Mouse (Mus musculus) kidney, embryonic 16.5 days (tissue): ENCODE data around the gene Prtg. TPM values are rescaled to one million over a fixed set of nuclear protein-coding genes. Genes with fewer than 3 reads are reported as not detected.

Source experiments
- ATAC-seq: fragments of 200-750 bp; cut with Nextera tagmentation; 2 replicates; pipeline ENCODE4 v1.8.0; 2017; ENCODE audit warnings: moderate TSS enrichment; ENCODE audit not compliant: low FRiP score, low TSS enrichment
- H3K27ac ChIP-seq: fragments of 300-500 bp; sonication (generic); 2 replicates; pipeline ENCODE4 v1.5.1; 2014; ENCODE audit warnings: low read length
- H3K27me3 ChIP-seq: fragments of 300-500 bp; sonication (generic); 2 replicates; pipeline ENCODE4 v1.6.1; 2014; ENCODE audit warnings: low read length, control low read depth, mixed read lengths; ENCODE audit not compliant: insufficient read depth
- H3K36me3 ChIP-seq: fragments of 300-500 bp; sonication (generic); 2 replicates; pipeline ENCODE4 v1.6.1; 2014; ENCODE audit warnings: low read length, control low read depth, mixed read lengths; ENCODE audit not compliant: insufficient read depth
- H3K4me1 ChIP-seq: fragments of 300-500 bp; sonication (generic); 2 replicates; pipeline ENCODE4 v1.6.1; 2014; ENCODE audit warnings: low read length, control low read depth, mixed read lengths; ENCODE audit not compliant: insufficient read depth
- H3K4me2 ChIP-seq: fragments of 300-500 bp; sonication (generic); replicated peaks from 2 replicates; pipeline ENCODE4 v1.6.1; 2014; ENCODE audit warnings: low read depth, low read length
- H3K4me3 ChIP-seq: fragments of 300-500 bp; sonication (generic); 2 replicates; pipeline ENCODE4 v1.5.1; 2014; ENCODE audit warnings: mild to moderate bottlenecking, low read length
- H3K9ac ChIP-seq: fragments of 300-500 bp; sonication (generic); replicated peaks from 2 replicates; pipeline ENCODE4 v1.6.1; 2014; ENCODE audit warnings: low read length
- H3K9me3 ChIP-seq: fragments of 300-500 bp; sonication (generic); 2 replicates; pipeline ENCODE4 v1.6.1; 2016; ENCODE audit warnings: low read length, control low read depth
- WGBS: fragments of 180-500 bp; shearing (Covaris S2); extraction: QIAGEN DNeasy Blood & Tissue Kit; methylation state at CpG from one replicate; pipeline ENCODE4 v1.1.7; 2014; 5-methylcytosine and 5-hydroxymethylcytosine counted together
- polyA plus RNA-seq: library from polyadenylated mRNA; unstranded; fragments of >200 nt; fragmentation: Nextera tagmentation; extraction: Ambion mirVana; gene quantifications from 2 replicates; pipeline ENCODE4 v1.2.1, GENCODE M21; 2015

The Prtg gene
- polyA plus RNA-seq, 1 experiment from 2014 or later = 1.8 TPM

GRCm38 (mm10) chr9:72828616-72829257 lies 22.1 kb downstream of the Prtg start:
- Histone ChIP-seq H3K27ac (peak overlapping the region; percentile 73), H3K4me3 (no peak overlapping the region), H3K27me3 (no peaks in the 10 kb centered on the region), H3K4me2 (no peak overlapping the region), H3K4me1 (peaks cover 25% of the 10 kb centered on the region), H3K9me3 (no peaks in the 10 kb centered on the region), H3K9ac (0 out of 2 replicates have a peak overlapping the region, but pooled peaks have one; percentile 46), H3K36me3 (0 out of 2 replicates have a peak, but pooled peaks cover 2% of the 10 kb centered on the region)
- 27% methylated on average over 5 of the region's 5 CpGs for WGBS
- ATAC-seq = peak; percentile 75; the same call in 1 of the 2 replicates

- no peak overlapping the region for H3K4me2 ChIP-seq
- ATAC-seq = no peak
- 38% methylated on average over 10 of the region's 10 CpGs for WGBS
Observed at GRCm38 (mm10) chr9:72833992-72834696, 27.5 kb downstream of the Prtg start.

GRCm38 (mm10) chr9:72835007-72835406 lies 28.3 kb downstream of the Prtg start:
- Histone ChIP-seq H3K36me3 (0 out of 2 replicates have a peak, but pooled peaks cover 2% of the 10 kb centered on the region), H3K27me3 (no peaks in the 10 kb centered on the region), H3K27ac (no peak overlapping the region), H3K4me1 (peaks cover 40% of the 10 kb centered on the region), H3K4me3 (no peak overlapping the region), H3K9me3 (no peaks in the 10 kb centered on the region), H3K9ac (no peak overlapping the region), H3K4me2 (no peak overlapping the region)
- no peak for ATAC-seq
- WGBS = 55% methylated on average over 1 of the region's 1 CpGs

More at GRCm38 (mm10) chr9:72833992-72834696, 27.5 kb downstream of the Prtg start:
- Histone ChIP-seq H3K9ac (no peak overlapping the region), H3K27ac (peak overlapping the region; percentile 12; the same call in 1 of the 2 replicates), H3K4me1 (peaks cover 49% of the 10 kb centered on the region), H3K4me3 (no peak overlapping the region), H3K36me3 (0 out of 2 replicates have a peak, but pooled peaks cover 2% of the 10 kb centered on the region), H3K9me3 (no peaks in the 10 kb centered on the region), H3K27me3 (no peaks in the 10 kb centered on the region)

GRCm38 (mm10) chr9:72836708-72837495 lies 30.2 kb downstream of the Prtg start:
- Histone ChIP-seq H3K4me1 (peaks cover 39% of the 10 kb centered on the region), H3K9me3 (no peaks in the 10 kb centered on the region), H3K4me2 (no peak overlapping the region), H3K27ac (peak overlapping the region; percentile 11; the same call in 1 of the 2 replicates), H3K27me3 (no peaks in the 10 kb centered on the region), H3K9ac (no peak overlapping the region), H3K4me3 (no peak overlapping the region), H3K36me3 (0 out of 2 replicates have a peak, but pooled peaks cover 2% of the 10 kb centered on the region)
- ATAC-seq = no peak
- 28% methylated on average over 11 of the region's 11 CpGs for WGBS

GRCm38 (mm10) chr9:72837598-72838160 lies 31.0 kb downstream of the Prtg start:
- Histone ChIP-seq H3K4me3 (no peak overlapping the region), H3K9ac (no peak overlapping the region), H3K4me1 (peaks cover 39% of the 10 kb centered on the region), H3K4me2 (no peak overlapping the region), H3K27ac (no peak overlapping the region), H3K9me3 (no peaks in the 10 kb centered on the region), H3K27me3 (no peaks in the 10 kb centered on the region), H3K36me3 (no peaks in the 10 kb centered on the region)
- ATAC-seq = no peak
- WGBS = 48% methylated on average over 6 of the region's 6 CpGs

GRCm38 (mm10) chr9:72838256-72838655 lies 31.6 kb downstream of the Prtg start:
- Histone ChIP-seq H3K27ac (no peak overlapping the region), H3K9me3 (no peaks in the 10 kb centered on the region), H3K4me1 (peaks cover 39% of the 10 kb centered on the region), H3K9ac (no peak overlapping the region), H3K4me3 (no peak overlapping the region), H3K27me3 (no peaks in the 10 kb centered on the region), H3K4me2 (no peak overlapping the region), H3K36me3 (no peaks in the 10 kb centered on the region)
- ATAC-seq = no peak
- 44% methylated on average over 3 of the region's 3 CpGs for WGBS

GRCm38 (mm10) chr9:72839346-72839990 lies 32.8 kb downstream of the Prtg start:
- H3K36me3 ChIP-seq = no peaks in the 10 kb centered on the region
- H3K27me3 ChIP-seq = no peaks in the 10 kb centered on the region
- H3K9me3 ChIP-seq = no peaks in the 10 kb centered on the region
- H3K4me1 ChIP-seq = peaks cover 31% of the 10 kb centered on the region
- no peak overlapping the region for H3K27ac ChIP-seq
- no peak overlapping the region for H3K4me3 ChIP-seq
- no peak overlapping the region for H3K9ac ChIP-seq
- ATAC-seq = no peak
- WGBS = 81% methylated on average over 15 of the region's 15 CpGs
- H3K4me2 ChIP-seq = no peak overlapping the region

- no peak overlapping the region for H3K9ac ChIP-seq
- H3K36me3 ChIP-seq = peaks cover 11% of the 10 kb centered on the region
- H3K4me3 ChIP-seq = no peak overlapping the region
- no peak overlapping the region for H3K27ac ChIP-seq
- H3K4me1 ChIP-seq = no peaks in the 10 kb centered on the region
- 85% methylated on average over 5 of the region's 5 CpGs for WGBS
- H3K4me2 ChIP-seq = no peak overlapping the region
- H3K27me3 ChIP-seq = no peaks in the 10 kb centered on the region
- ATAC-seq = no peak
- no peaks in the 10 kb centered on the region for H3K9me3 ChIP-seq
Observed at GRCm38 (mm10) chr9:72844496-72844895, 37.8 kb downstream of the Prtg start.

- peak; percentile 54; the same call in 1 of the 2 replicates for ATAC-seq
- H3K4me2 ChIP-seq = no peak overlapping the region
- no peaks in the 10 kb centered on the region for H3K27me3 ChIP-seq
- no peaks in the 10 kb centered on the region for H3K4me1 ChIP-seq
- H3K9ac ChIP-seq = no peak overlapping the region
- no peak overlapping the region for H3K27ac ChIP-seq
- H3K9me3 ChIP-seq = no peaks in the 10 kb centered on the region
- 63% methylated on average over 4 of the region's 4 CpGs for WGBS
- H3K4me3 ChIP-seq = no peak overlapping the region
- peaks cover 11% of the 10 kb centered on the region for H3K36me3 ChIP-seq
Observed at GRCm38 (mm10) chr9:72846160-72846559, 39.5 kb downstream of the Prtg start.
